Mouse (Mus musculus): ENCODE measurements at regions not wholly inside any gene's neighbourhood (a gene's known extent, or its start where the extent isn't known, plus 50 kb on each side); places are given as distances from the start of the nearest gene placed in this dataset.

GRCm38 (mm10) chr1:61181099-61181821, 203.5 kb downstream of the Icos start:
- peak; percentile 86 to 96 for DNase-seq

GRCm38 (mm10) chr1:61187381-61188100, 209.8 kb downstream of the Icos start:
- DNase-seq = no peak

- DNase-seq = no peak
Measured at GRCm38 (mm10) chr1:61190921-61191320, 213.2 kb downstream of the Icos start.

GRCm38 (mm10) chr1:61198549-61199062, 220.9 kb downstream of the Icos start:
- DNase-seq = no peak

GRCm38 (mm10) chr1:61201006-61201405, 223.3 kb downstream of the Icos start:
- DNase-seq = no peak

- no peak for DNase-seq
Measured at GRCm38 (mm10) chr1:61202079-61202478, 224.4 kb downstream of the Icos start.

GRCm38 (mm10) chr1:61203170-61203569, 225.4 kb downstream of the Icos start:
- DNase-seq = no peak

GRCm38 (mm10) chr1:61203612-61204011, 225.9 kb downstream of the Icos start:
- no peak for DNase-seq

- no peak for DNase-seq
Measured at GRCm38 (mm10) chr1:61205137-61205536, 227.4 kb downstream of the Icos start.

- no peak for DNase-seq
Measured at GRCm38 (mm10) chr1:61206861-61207380, 229.2 kb downstream of the Icos start.

GRCm38 (mm10) chr1:61208386-61208785, 230.7 kb downstream of the Icos start:
- no peak for DNase-seq

GRCm38 (mm10) chr1:61221131-61221530, 243.4 kb downstream of the Icos start:
- DNase-seq = peak in 1 of 2 experiments; percentile 12

GRCm38 (mm10) chr1:61228942-61229341, 251.2 kb downstream of the Icos start:
- no peak for DNase-seq

- DNase-seq = no peak
Measured at GRCm38 (mm10) chr1:61233001-61233400, 255.3 kb downstream of the Icos start.

GRCm38 (mm10) chr1:61233476-61234297, 256.0 kb downstream of the Icos start:
- peak; percentile 5 to 27 for DNase-seq

- no peak for DNase-seq
Measured at GRCm38 (mm10) chr1:61234298-61234682, 256.6 kb downstream of the Icos start.

- DNase-seq = no peak
Measured at GRCm38 (mm10) chr1:61236511-61236910, 258.8 kb downstream of the Icos start.

- no peak for DNase-seq
Measured at GRCm38 (mm10) chr1:61238668-61239067, 260.9 kb downstream of the Icos start.

GRCm38 (mm10) chr1:61257561-61257960, 279.8 kb downstream of the Icos start:
- DNase-seq = no peak

GRCm38 (mm10) chr1:61263466-61263865, 285.7 kb downstream of the Icos start:
- no peak for DNase-seq

GRCm38 (mm10) chr1:61265706-61266127, 288.0 kb downstream of the Icos start:
- no peak for DNase-seq

- DNase-seq = no peak
Measured at GRCm38 (mm10) chr1:61273843-61274242, 296.1 kb downstream of the Icos start.

- no peak for DNase-seq
Measured at GRCm38 (mm10) chr1:61274244-61274643, 296.5 kb downstream of the Icos start.
